Mouse (Mus musculus) MEL (cell line): ENCODE results near the gene Rnf227. TPM values are rescaled to one million over a fixed set of nuclear protein-coding genes. Genes with fewer than 3 reads are reported as not detected.

ENCODE experiments used
- DNase-seq: peaks from one replicate; pipeline ENCODE4 v3.0.0; 2011; ENCODE audit warnings: low read depth, low spot score
- H3K27ac ChIP-seq: 2 replicates; pipeline ENCODE4 v1.5.1; 2012; ENCODE audit warnings: low read depth, mild to moderate bottlenecking, control low read depth, low read length, moderate library complexity; ENCODE audit not compliant: control insufficient read depth
- H3K27me3 ChIP-seq, 2 experiments: fragments of 150-350 bp in 1 of 2; sonication (generic) in 1 of 2; 2 replicates each; pipeline ENCODE4 v1.6.1; 2012; ENCODE audit warnings: low read length in 2 of 2, mild to moderate bottlenecking in 2 of 2, improper control_type of control experiment in 1 of 2, moderate library complexity in 1 of 2; ENCODE audit not compliant: insufficient read depth in 2 of 2, control insufficient read depth in 1 of 2
- H3K36me3 ChIP-seq, 2 experiments: 2 replicates each; pipeline ENCODE4 v1.6.1; 2012 to 2014; ENCODE audit warnings: low read length in 2 of 2, improper control_type of control experiment in 1 of 2, inconsistent platforms in 1 of 2, mild to moderate bottlenecking in 1 of 2; ENCODE audit not compliant: insufficient read depth in 2 of 2, control insufficient read depth in 1 of 2
- H3K4me1 ChIP-seq, 2 experiments: fragments of 150-350 bp in 1 of 2; sonication (generic) in 1 of 2; 2 replicates each; pipeline ENCODE4 v1.6.1; 2012; ENCODE audit warnings: low read length in 2 of 2, improper control_type of control experiment in 1 of 2, mild to moderate bottlenecking in 1 of 2; ENCODE audit not compliant: insufficient read depth in 2 of 2, control insufficient read depth in 1 of 2
- H3K4me3 ChIP-seq, 2 experiments: fragments of 150-350 bp in 1 of 2; sonication (generic) in 1 of 2; 2 replicates each; pipeline ENCODE4 v1.5.1; 2012; ENCODE audit warnings: low read depth in 2 of 2, low read length in 2 of 2, mild to moderate bottlenecking in 2 of 2, moderate library complexity in 2 of 2, control low read depth in 1 of 2, improper control_type of control experiment in 1 of 2; ENCODE audit not compliant: control insufficient read depth in 1 of 2, insufficient read depth in 1 of 2
- H3K79me2 ChIP-seq: 2 replicates; pipeline ENCODE4 v1.6.1; 2012; ENCODE audit warnings: mild to moderate bottlenecking, low read length, moderate library complexity; ENCODE audit not compliant: control insufficient read depth, poor library complexity, insufficient read depth
- H3K9ac ChIP-seq: 2 replicates; pipeline ENCODE4 v1.6.1; 2012; ENCODE audit warnings: low read depth, mild to moderate bottlenecking, control low read depth, low read length, moderate library complexity; ENCODE audit not compliant: control insufficient read depth, poor library complexity, severe bottlenecking
- H3K9me3 ChIP-seq: fragments of 150-350 bp; sonication (generic); replicated peaks from 2 replicates; pipeline ENCODE4 v1.6.1; 2012; ENCODE audit warnings: mild to moderate bottlenecking, low read length, improper control_type of control experiment, moderate library complexity; ENCODE audit not compliant: insufficient read depth
- BHLHE40 ChIP-seq: IDR thresholded peaks from 2 replicates; pipeline ENCODE4 v1.6.1; 2012; ENCODE audit warnings: low read depth, mild to moderate bottlenecking, inconsistent platforms, low read length, improper control_type of control experiment, borderline replicate concordance
- CHD1 ChIP-seq: IDR thresholded peaks from 2 replicates; pipeline ENCODE4 v1.6.1; 2012; ENCODE audit warnings: low read depth, mild to moderate bottlenecking, inconsistent platforms, low read length, improper control_type of control experiment
- CTCF ChIP-seq, 3 experiments: IDR thresholded peaks in 2 of 3; conservative IDR thresholded peaks in 1 of 3; 2 replicates each; pipeline ENCODE4 v1.5.1; 2011 to 2012; ENCODE audit warnings: low read length in 3 of 3, low read depth in 2 of 3, mild to moderate bottlenecking in 2 of 3, improper control_type of control experiment in 1 of 3, inconsistent platforms in 1 of 3, mixed read lengths in 1 of 3, moderate library complexity in 1 of 3; ENCODE audit not compliant: control insufficient read depth in 1 of 3, insufficient read depth in 1 of 3, poor library complexity in 1 of 3, severe bottlenecking in 1 of 3
- ELF1 ChIP-seq: IDR thresholded peaks from 2 replicates; pipeline ENCODE4 v1.6.1; 2014; ENCODE audit warnings: low read depth, mild to moderate bottlenecking, inconsistent platforms, low read length, improper control_type of control experiment, moderate library complexity
- EP300 ChIP-seq, 2 experiments: IDR thresholded peaks; 2 replicates each; pipeline ENCODE4 v1.6.1; 2011; ENCODE audit warnings: improper control_type of control experiment in 2 of 2, low read length in 2 of 2, low read depth in 1 of 2, mild to moderate bottlenecking in 1 of 2
- ETS1 ChIP-seq: IDR thresholded peaks from 2 replicates; pipeline ENCODE4 v1.6.1; 2012; ENCODE audit warnings: low read depth, mild to moderate bottlenecking, inconsistent platforms, low read length, improper control_type of control experiment, moderate library complexity
- GABPA ChIP-seq: IDR thresholded peaks from 2 replicates; pipeline ENCODE4 v1.6.1; 2012; ENCODE audit warnings: low read depth, mild to moderate bottlenecking, inconsistent platforms, low read length, improper control_type of control experiment, moderate library complexity
- HCFC1 ChIP-seq: IDR thresholded peaks from 2 replicates; pipeline ENCODE4 v1.6.1; 2012; ENCODE audit warnings: low read depth, mild to moderate bottlenecking, inconsistent platforms, low read length, improper control_type of control experiment, moderate library complexity
- JUND ChIP-seq: IDR thresholded peaks from 2 replicates; pipeline ENCODE4 v1.6.1; 2011; ENCODE audit warnings: low read depth, mild to moderate bottlenecking, improper control_type of control experiment, low read length
- KAT2A ChIP-seq: conservative IDR thresholded peaks from 2 replicates; pipeline ENCODE4 v1.6.1; 2012; ENCODE audit warnings: low read depth, low read length, improper control_type of control experiment, inconsistent platforms
- MAFK ChIP-seq: IDR thresholded peaks from 2 replicates; pipeline ENCODE4 v1.6.1; 2011; ENCODE audit warnings: low read depth, mild to moderate bottlenecking, low read length, improper control_type of control experiment, borderline replicate concordance
- MAX ChIP-seq: IDR thresholded peaks from 2 replicates; pipeline ENCODE4 v1.6.1; 2011; ENCODE audit warnings: low read length, improper control_type of control experiment
- MYB ChIP-seq: IDR thresholded peaks from 2 replicates; pipeline ENCODE4 v1.6.1; 2011; ENCODE audit warnings: mild to moderate bottlenecking, low read depth, low read length, improper control_type of control experiment
- MYC ChIP-seq: IDR thresholded peaks from 2 replicates; pipeline ENCODE4 v1.6.1; 2011; ENCODE audit warnings: low read depth, mild to moderate bottlenecking, low read length, improper control_type of control experiment, moderate library complexity
- NELFE ChIP-seq: IDR thresholded peaks from 2 replicates; pipeline ENCODE4 v1.6.1; 2011; ENCODE audit warnings: low read depth, low read length, improper control_type of control experiment
- NRF1 ChIP-seq: IDR thresholded peaks from 2 replicates; pipeline ENCODE4 v1.6.1; 2014; ENCODE audit warnings: low read depth, mild to moderate bottlenecking, inconsistent platforms, low read length, improper control_type of control experiment, moderate library complexity; ENCODE audit not compliant: poor library complexity, insufficient read depth, severe bottlenecking
- POLR2AphosphoS2 ChIP-seq: IDR thresholded peaks from 2 replicates; pipeline ENCODE4 v1.6.1; 2011; ENCODE audit warnings: low read length, improper control_type of control experiment
- POLR2AphosphoS5 ChIP-seq: IDR thresholded peaks from 2 replicates; pipeline ENCODE4 v1.6.1; 2012; ENCODE audit warnings: low read depth, borderline replicate concordance, mild to moderate bottlenecking, inconsistent platforms, low read length, moderate library complexity, mixed read lengths
- RAD21 ChIP-seq: IDR thresholded peaks from 2 replicates; pipeline ENCODE4 v1.6.1; 2011; ENCODE audit warnings: mild to moderate bottlenecking, low read depth, low read length, improper control_type of control experiment
- TBP ChIP-seq: IDR thresholded peaks from 2 replicates; pipeline ENCODE4 v1.8.0; 2011; ENCODE audit warnings: low read depth, low read length, improper control_type of control experiment
- USF1 ChIP-seq: IDR thresholded peaks from 2 replicates; pipeline ENCODE4 v1.6.1; 2014; ENCODE audit warnings: low read depth, mild to moderate bottlenecking, inconsistent platforms, low read length, improper control_type of control experiment, moderate library complexity
- USF2 ChIP-seq, 2 experiments: IDR thresholded peaks; 2 replicates each; pipeline ENCODE4 v1.6.1; 2011 to 2012; ENCODE audit warnings: improper control_type of control experiment in 2 of 2, low read length in 2 of 2, borderline replicate concordance in 1 of 2, inconsistent platforms in 1 of 2, low read depth in 1 of 2, mild to moderate bottlenecking in 1 of 2; ENCODE audit not compliant: insufficient read depth in 1 of 2
- ZC3H11A ChIP-seq: IDR thresholded peaks from 2 replicates; pipeline ENCODE4 v1.6.1; 2012; ENCODE audit warnings: low read depth, mild to moderate bottlenecking, inconsistent platforms, low read length, improper control_type of control experiment
- ZKSCAN1 ChIP-seq: IDR thresholded peaks from 2 replicates; pipeline ENCODE4 v1.6.1; 2012; ENCODE audit warnings: low read depth, mild to moderate bottlenecking, inconsistent platforms, low read length, improper control_type of control experiment, moderate library complexity
- ZMIZ1 ChIP-seq: IDR thresholded peaks from 2 replicates; pipeline ENCODE4 v1.6.1; 2012; ENCODE audit warnings: low read depth, mild to moderate bottlenecking, inconsistent platforms, low read length, improper control_type of control experiment, moderate library complexity
- ZNF384 ChIP-seq: IDR thresholded peaks from 2 replicates; pipeline ENCODE4 v1.6.1; 2012; ENCODE audit warnings: low read depth, mild to moderate bottlenecking, inconsistent platforms, low read length, improper control_type of control experiment
- polyA plus RNA-seq, 2 experiments: library from polyadenylated mRNA; stranded (reverse) in 1 of 2; unstranded in 1 of 2; fragments of >175 nt in 1 of 2; fragments of >200 nt in 1 of 2; gene quantifications; 2 replicates each; pipeline versions ENCODE4 v1.2.1 to v1.2.4; 2012; ENCODE audit warnings: low replicate concordance in 2 of 2, low read depth in 1 of 2; ENCODE audit not compliant: insufficient read length in 2 of 2, insufficient read depth in 1 of 2, missing spikeins in 1 of 2
- total RNA-seq: library from RNA; depleted of rRNA; stranded (reverse); fragments of 300-350 nt; gene quantifications from 2 replicates; pipeline ENCODE4 v1.2.3, GENCODE M21; 2012

Rnf227 gene
- total and polyA plus RNA-seq, 3 experiments = 11.5 to 12.4 TPM; not detected in 1

DNA sequence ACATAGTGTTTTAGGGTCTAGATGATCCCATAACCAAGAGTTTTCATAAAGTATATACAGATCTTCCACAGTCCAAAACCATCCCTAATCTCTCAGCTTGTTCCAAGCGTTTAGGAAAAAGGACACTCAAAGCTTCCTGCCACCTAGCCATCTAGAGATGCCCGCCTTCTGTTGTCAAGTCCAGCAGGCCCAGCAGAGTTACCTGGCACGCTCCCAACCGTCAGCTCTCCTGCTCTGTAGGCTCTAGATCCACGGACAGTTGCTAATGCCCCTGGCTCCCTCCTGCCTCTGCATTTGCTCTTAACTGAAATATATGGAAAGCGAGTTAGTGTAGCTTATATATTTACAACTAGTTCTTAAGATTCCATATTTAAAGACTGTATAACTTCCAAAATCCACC lies 41.1 kb downstream of the Rnf227 start:
- no peaks in the 10 kb centered on the region for H3K4me1 ChIP-seq
- H3K9me3 ChIP-seq = no peaks in the 10 kb centered on the region
- H3K27ac ChIP-seq = no peak overlapping the region
- no peak for DNase-seq
- no peak overlapping the region for H3K4me3 ChIP-seq
- no peaks in the 10 kb centered on the region for H3K36me3 ChIP-seq
- H3K9ac ChIP-seq = no peak overlapping the region
- no peaks in the 10 kb centered on the region for H3K27me3 ChIP-seq
- TF ChIP-seq ZMIZ1 = no peak
- TF ChIP-seq POLR2AphosphoS2 = no peak
- TF ChIP-seq USF2 (IDR thresholded peaks at IDR 0.05; ENCODE audit: borderline replicate concordance in 1 of 2, insufficient read depth in 1 of 2, low read depth in 1 of 2, low read length in 2 of 2) = no peak
- no peak for TF ChIP-seq MYB
- TF ChIP-seq TBP = no peak
- no peak for TF ChIP-seq HCFC1
- TF ChIP-seq MAX = no peak
- TF ChIP-seq NRF1 = no peak
- TF ChIP-seq JUND = no peak
- no peak for TF ChIP-seq MAFK
- TF ChIP-seq BHLHE40 = no peak
- TF ChIP-seq NELFE = no peak
- TF ChIP-seq MYC = no peak
- TF ChIP-seq EP300 (IDR thresholded peaks at IDR 0.05; ENCODE audit: low read depth in 1 of 2, low read length in 2 of 2) = no peak
- no peak for TF ChIP-seq ETS1
- no peaks in the 10 kb centered on the region for H3K79me2 ChIP-seq

DNA sequence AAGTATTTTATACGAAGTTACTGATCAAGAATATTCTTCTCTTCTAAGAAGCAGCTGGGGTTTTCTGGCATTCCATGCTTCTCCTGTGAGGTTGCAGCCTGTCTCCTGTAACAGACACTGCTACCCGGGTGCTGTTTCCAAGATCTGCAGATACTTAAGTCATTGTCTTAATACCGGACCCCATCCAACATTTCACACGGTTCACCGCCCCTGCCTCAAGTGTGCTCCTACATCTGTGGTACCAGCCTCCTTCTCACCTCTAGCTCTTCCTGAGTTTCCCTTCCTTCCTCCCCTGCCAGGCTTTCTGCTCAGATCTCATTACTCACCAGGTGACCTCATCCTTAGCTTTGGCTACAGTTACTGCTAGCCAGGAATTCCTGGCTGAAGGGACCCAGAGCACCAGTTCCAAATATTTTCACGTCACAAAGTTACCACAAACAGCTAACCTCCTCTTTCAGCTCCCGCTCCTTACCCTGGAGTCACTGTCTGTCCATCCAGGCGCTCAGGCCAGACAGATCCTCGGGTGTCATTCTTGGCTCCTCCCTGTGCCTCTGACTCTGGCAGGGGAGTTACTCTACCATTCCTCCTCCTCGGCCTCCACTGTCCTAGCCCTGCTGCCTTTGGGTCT lies 42.3 kb downstream of the Rnf227 start:
- H3K79me2 ChIP-seq = no peaks in the 10 kb centered on the region
- H3K27ac ChIP-seq = no peak overlapping the region
- H3K27me3 ChIP-seq = no peaks in the 10 kb centered on the region
- no peak overlapping the region for H3K9ac ChIP-seq
- TF ChIP-seq CHD1 (no peak), TBP (no peak), ZKSCAN1 (no peak), MYC (no peak), JUND (no peak), CTCF (IDR thresholded peaks at IDR 0.05 in 2 of 3, conservative IDR thresholded peaks at IDR 0.05 in 1 of 3; ENCODE audit: control insufficient read depth in 1 of 3, insufficient read depth in 1 of 3, low read depth in 2 of 3, low read length in 3 of 3, poor library complexity in 1 of 3, severe bottlenecking in 1 of 3) (no peak), KAT2A (no peak), NRF1 (no peak), ZC3H11A (no peak), ELF1 (no peak), GABPA (no peak), RAD21 (no peak), USF2 (IDR thresholded peaks at IDR 0.05; ENCODE audit: borderline replicate concordance in 1 of 2, insufficient read depth in 1 of 2, low read depth in 1 of 2, low read length in 2 of 2) (no peak), POLR2AphosphoS5 (no peak), ZNF384 (no peak), POLR2AphosphoS2 (no peak), USF1 (no peak)
- no peaks in the 10 kb centered on the region for H3K36me3 ChIP-seq
- no peaks in the 10 kb centered on the region for H3K4me1 ChIP-seq
- no peak for DNase-seq
- no peak overlapping the region for H3K4me3 ChIP-seq
- H3K9me3 ChIP-seq = no peaks in the 10 kb centered on the region
